In the genomic region with DNA sequence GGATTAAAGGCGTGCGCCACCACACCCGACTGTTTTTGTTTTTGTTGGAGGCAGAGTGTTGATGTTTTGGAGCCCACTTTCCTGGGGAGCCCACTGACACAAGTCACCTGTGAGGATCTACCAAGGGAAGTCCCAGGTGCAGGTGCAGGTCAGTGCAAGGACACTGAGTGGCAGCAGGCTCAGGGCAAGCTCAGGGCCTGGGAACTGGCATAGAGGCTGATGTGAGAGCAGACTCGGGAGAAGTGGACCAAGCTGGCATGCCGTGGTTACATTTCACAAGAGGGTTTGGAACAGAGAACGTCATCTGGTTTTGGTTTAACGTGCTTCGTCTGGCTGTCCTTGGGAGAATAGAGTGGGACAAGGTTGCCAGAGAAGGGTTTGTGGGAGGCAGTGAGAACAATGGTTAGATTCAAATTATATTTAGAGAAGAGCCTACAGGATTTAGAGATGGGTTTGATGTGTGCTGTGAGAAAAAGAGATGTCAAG, we compare ENCODE assay signal across 21 mouse cellular contexts. TPM values are rescaled to one million over a fixed set of nuclear protein-coding genes. Genes with fewer than 3 reads are reported as not detected.
DNase-seq lines count a peak whose midpoint lies in the region; ATAC-seq lines count a peak whose summit lies in the region.
"Had no signal": no experiment of that assay in that cellular context is flagged by ENCODE, and none has a peak within 500 bp of the region (broad histone marks: within the 10 kb centered on the region; RNA-seq: fewer than 3 reads in every experiment).

No protein-coding gene starts in this region.

- H3K4me1 ChIP-seq in midbrain, embryonic 11.5 days (ENCODE audit: control insufficient read depth, insufficient read depth, low read length) = no peaks in the 10 kb centered on the region
- H3K4me1 ChIP-seq: hindbrain, embryonic 12.5 days had no signal

- H3K4me3 ChIP-seq in midbrain, embryonic 11.5 days (ENCODE audit: low read depth, low read length) = no peak overlapping the region
- H3K4me3 ChIP-seq: embryonic facial prominence, embryonic 13.5 days; heart, embryonic 13.5 days; hindbrain, embryonic 12.5 days had no signal

- no peak for ATAC-seq in megakaryocyte progenitor cell, adult 5-6 weeks (replicated peaks; ENCODE audit: poor library complexity)
- no peak for ATAC-seq in midbrain, embryonic 11.5 days (ENCODE audit: low FRiP score)
- ATAC-seq: forebrain, embryonic 14.5 days; hindbrain, embryonic 16.5 days; inflammation-experienced regulatory T-cells, adult 6 months; intestine, postnatal 0 days had no signal

- H3K36me3 ChIP-seq in midbrain, embryonic 11.5 days (ENCODE audit: control insufficient read depth, insufficient read depth, low read length) = no peaks in the 10 kb centered on the region
- H3K36me3 ChIP-seq: embryonic facial prominence, embryonic 13.5 days; hindbrain, embryonic 12.5 days had no signal

- H3K27ac ChIP-seq in midbrain, embryonic 11.5 days (ENCODE audit: low read depth, low read length) = no peak overlapping the region
- H3K27ac ChIP-seq: embryonic facial prominence, embryonic 13.5 days; heart, embryonic 13.5 days; hindbrain, embryonic 12.5 days had no signal

- no peak overlapping the region for H3K4me2 ChIP-seq in midbrain, embryonic 11.5 days
- H3K4me2 ChIP-seq: embryonic facial prominence, embryonic 13.5 days; heart, embryonic 13.5 days; hindbrain, embryonic 12.5 days had no signal

- no peaks in the 10 kb centered on the region for H3K27me3 ChIP-seq in midbrain, embryonic 11.5 days (ENCODE audit: control insufficient read depth, insufficient read depth, low read length)
- H3K27me3 ChIP-seq: embryonic facial prominence, embryonic 13.5 days; heart, embryonic 13.5 days had no signal

- H3K9me3 ChIP-seq in midbrain, embryonic 11.5 days (ENCODE audit: control insufficient read depth, low read length) = no peaks in the 10 kb centered on the region
- H3K9me3 ChIP-seq: embryonic facial prominence, embryonic 13.5 days; heart, embryonic 13.5 days; hindbrain, embryonic 12.5 days had no signal

- intact Hi-C loops in heart, postnatal 25 days (cut with DNase I) = no loop called here

- WGBS in midbrain, embryonic 11.5 days = 88% methylated on average over 8 of the region's 8 CpGs

- no peak overlapping the region for H3K9ac ChIP-seq in midbrain, embryonic 11.5 days (ENCODE audit: low read length)
- H3K9ac ChIP-seq: embryonic facial prominence, embryonic 13.5 days; heart, embryonic 13.5 days; hindbrain, embryonic 12.5 days had no signal

- DNase-seq in adrenal gland, postnatal 10 days = peak; percentile 23
- DNase-seq in adrenal gland, postnatal 4 days (ENCODE audit: low spot score in 2 of 2) = no peak
- DNase-seq in heart, adult 11 months = peak; percentile 91
- no peak for DNase-seq in heart, postnatal 25 days (ENCODE audit: low spot score)
- DNase-seq in NIH3T3 (ENCODE audit: low read depth) = peak; percentile 59
- DNase-seq in midbrain, embryonic 11.5 days (ENCODE audit: low spot score, missing footprints) = no peak
- DNase-seq: cerebellum, adult 11 months; cerebellum, adult 8-10 months; cerebellum, postnatal 14 days; embryo, embryonic 11 days; heart, postnatal 4 days; kidney, adult 8-10 months had no signal

RNA-seq across cellular contexts. Expression of gene Ltbp1, which starts 46.1 kb away (rescaled TPM):
- 10 to 100 TPM; 18.7 to 19.0 TPM for total RNA-seq in adrenal gland, postnatal 10 days (2021)
- 10 to 100 TPM; 26.8 to 39.2 TPM for total RNA-seq in adrenal gland, postnatal 4 days (2021)
- total RNA-seq in heart, postnatal 25 days (2021) = 10 to 100 TPM; 41.5 to 44.7 TPM
- total RNA-seq in megakaryocyte progenitor cell, adult 5-6 weeks (2015) = 0.07 and 0.30 TPM in 2 replicates
- total RNA-seq in megakaryocyte progenitor cell, adult 5-6 weeks (2017) = 0.12 and 0.20 TPM in 2 replicates
- 5.5 and 6.2 TPM in 2 replicates for polyA plus RNA-seq in midbrain, embryonic 11.5 days (2014; fragmentation: Nextera tagmentation; extraction: Ambion mirVana)
- total RNA-seq: granulocyte monocyte progenitor cell, adult 5-6 weeks had no signal
- polyA plus RNA-seq: inflammation-experienced regulatory T-cells, adult 6 months had no signal

Comparison
In these comparisons a context has a peak if more than half of its experiments do, and no peak if none do; other contexts are left out.
1. DNase-seq: peak in adrenal gland, postnatal 10 days (single experiment), heart, adult 11 months (single experiment) and NIH3T3 (single experiment); none in adrenal gland, postnatal 4 days (0 of 2), heart, postnatal 25 days (single experiment) and midbrain, embryonic 11.5 days (single experiment).
2. RNA of gene Ltbp1, which starts 46.1 kb away (total RNA-seq): 41.5 to 44.7 TPM in heart, postnatal 25 days, 26.8 to 39.2 TPM in adrenal gland, postnatal 4 days and 18.7 to 19.0 TPM in adrenal gland, postnatal 10 days; 0.07 to 0.30 TPM in megakaryocyte progenitor cell, adult 5-6 weeks; every median in the first group is over 10 times any median in the second.